Mouse (Mus musculus): ENCODE data around the gene Mical3. TPM values are rescaled to one million over a fixed set of nuclear protein-coding genes. Genes with fewer than 3 reads are reported as not detected.

Gene Mical3
- polyA plus RNA-seq, 1 experiment = 48.7 TPM

DNA sequence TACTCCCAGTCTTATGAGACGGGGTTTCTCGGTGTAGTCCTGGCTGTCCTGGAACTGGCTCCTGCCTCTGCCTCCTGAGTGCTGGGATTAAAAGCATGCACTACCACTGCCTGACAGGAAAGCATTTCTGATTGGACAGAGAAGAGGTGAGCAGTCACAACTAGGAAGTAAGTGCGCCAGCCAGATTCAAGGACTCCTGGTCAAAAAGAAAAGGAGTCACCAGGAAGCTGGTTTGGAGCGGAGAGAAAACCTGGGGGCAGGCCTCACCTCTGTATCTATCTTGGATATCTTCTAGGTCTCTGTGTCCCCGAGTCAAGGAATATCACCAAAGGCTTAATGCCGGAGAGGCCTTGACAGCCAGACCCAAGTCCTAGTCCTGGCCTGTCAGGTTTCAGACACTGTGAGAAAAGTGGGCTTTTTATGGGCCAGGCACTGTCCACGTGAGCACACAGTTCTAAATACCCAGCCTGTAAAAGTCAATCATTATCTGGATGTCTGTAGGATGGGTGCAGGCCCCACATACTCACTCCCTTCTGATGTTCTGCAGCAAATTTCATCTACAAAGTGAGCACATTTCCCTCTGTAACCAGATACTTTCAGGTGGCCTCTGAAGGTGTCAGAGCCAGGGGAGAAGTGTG lies 190.2 kb downstream of the Mical3 start:
- TF ChIP-seq GATA1 (IDR thresholded peaks at IDR 0.05; ENCODE audit: low read length) = no peak

- no peak for TF ChIP-seq GATA1 (IDR thresholded peaks at IDR 0.05; ENCODE audit: low read length)
These were observed 191.0 kb downstream of the Mical3 start for GRCm38 (mm10) chr6:120939783-120940182.

DNA sequence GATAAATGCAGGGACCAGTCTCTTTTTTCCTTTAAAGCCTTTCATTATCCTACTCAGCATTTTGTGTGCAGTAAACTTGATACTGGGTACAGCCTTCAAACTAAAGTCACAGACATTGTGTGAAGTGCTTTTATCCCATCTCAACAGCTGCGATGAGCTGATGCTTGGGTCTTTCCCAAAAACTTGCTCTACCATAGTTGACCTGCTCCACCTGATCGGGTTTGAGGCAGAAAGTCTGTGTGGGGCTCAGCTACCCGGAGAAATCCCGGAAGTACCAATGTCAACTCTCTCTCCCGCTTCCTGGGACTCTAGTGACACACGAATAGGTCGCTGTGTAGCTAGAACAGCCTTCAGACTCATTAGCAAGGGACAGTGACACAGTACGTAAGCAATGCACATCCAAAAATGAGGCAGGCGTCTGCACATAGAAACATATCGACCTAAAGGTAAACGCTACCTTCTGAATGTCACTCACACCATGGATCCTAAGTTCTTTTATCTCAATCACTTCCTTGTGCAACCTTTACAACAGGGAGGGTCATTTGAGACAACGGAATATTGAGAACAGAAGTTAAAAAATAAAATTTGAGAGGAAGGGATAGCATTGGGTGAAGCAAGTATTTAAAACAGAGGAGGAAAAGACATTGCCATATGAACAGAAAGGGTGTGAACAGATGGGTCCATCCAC lies 191.9 kb downstream of the Mical3 start:
- no peak for TF ChIP-seq GATA1 (IDR thresholded peaks at IDR 0.05; ENCODE audit: low read length)

- no peak for TF ChIP-seq GATA1 (IDR thresholded peaks at IDR 0.05; ENCODE audit: low read length)
These were observed 192.7 kb downstream of the Mical3 start for GRCm38 (mm10) chr6:120937999-120938608.

DNA sequence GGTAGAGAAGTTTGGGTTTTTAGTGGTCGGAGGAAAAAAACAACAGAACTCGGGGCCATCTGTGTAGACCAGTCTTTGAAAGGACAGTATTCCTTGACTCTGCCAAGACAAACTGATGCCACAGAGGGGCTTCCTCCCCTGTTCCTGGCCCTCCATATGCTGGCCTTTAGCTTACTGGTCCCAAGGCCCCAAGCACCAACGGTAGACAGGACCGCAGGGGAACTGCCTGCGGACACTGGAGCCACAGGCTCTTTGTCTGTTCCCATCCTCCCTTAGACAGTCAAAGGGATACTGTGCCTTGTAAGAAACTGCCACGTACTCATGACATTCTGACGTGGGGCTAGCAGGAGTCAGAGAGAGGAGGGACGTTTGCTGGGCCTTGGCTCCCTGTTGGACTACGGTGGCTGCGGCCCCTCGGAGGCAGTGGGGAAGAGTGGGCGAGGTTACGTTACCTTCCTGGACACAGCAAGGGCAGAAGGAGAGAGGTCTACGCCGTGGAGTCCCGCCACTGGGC lies 193.6 kb downstream of the Mical3 start:
- no peak for TF ChIP-seq GATA1 (IDR thresholded peaks at IDR 0.05; ENCODE audit: low read length)

- TF ChIP-seq GATA1 (IDR thresholded peaks at IDR 0.05; ENCODE audit: low read length) = no peak
These were observed 196.6 kb downstream of the Mical3 start for GRCm38 (mm10) chr6:120934176-120934575.

- no peak for TF ChIP-seq GATA1 (IDR thresholded peaks at IDR 0.05; ENCODE audit: low read length)
These were observed 197.1 kb downstream of the Mical3 start for GRCm38 (mm10) chr6:120933670-120934069.

DNA sequence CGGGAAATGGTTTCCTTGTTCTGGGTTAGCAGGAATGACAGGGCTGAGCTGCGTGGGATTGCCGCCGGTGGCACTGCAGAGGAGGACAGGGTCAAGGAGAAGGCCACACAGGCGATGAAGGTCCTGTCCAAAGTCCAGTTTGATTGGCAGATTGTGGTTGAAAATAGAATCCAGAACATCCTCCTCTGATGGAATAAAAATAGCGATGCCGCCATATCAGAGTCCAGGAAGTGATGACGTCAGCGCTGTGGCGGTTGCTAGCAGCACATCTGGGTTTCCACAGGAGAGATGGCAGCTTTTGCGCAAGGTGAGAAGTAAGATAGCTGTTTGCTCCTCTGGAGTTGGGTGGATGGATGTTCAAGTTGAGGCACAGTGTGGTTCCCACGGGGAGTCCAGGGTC lies 198.2 kb downstream of the Mical3 start:
- TF ChIP-seq GATA1 (IDR thresholded peaks at IDR 0.05; ENCODE audit: low read length) = no peak

GRCm38 (mm10) chr6:120930450-120931306 lies 200.1 kb downstream of the Mical3 start:
- no peak for TF ChIP-seq GATA1 (IDR thresholded peaks at IDR 0.05; ENCODE audit: low read length)

DNA sequence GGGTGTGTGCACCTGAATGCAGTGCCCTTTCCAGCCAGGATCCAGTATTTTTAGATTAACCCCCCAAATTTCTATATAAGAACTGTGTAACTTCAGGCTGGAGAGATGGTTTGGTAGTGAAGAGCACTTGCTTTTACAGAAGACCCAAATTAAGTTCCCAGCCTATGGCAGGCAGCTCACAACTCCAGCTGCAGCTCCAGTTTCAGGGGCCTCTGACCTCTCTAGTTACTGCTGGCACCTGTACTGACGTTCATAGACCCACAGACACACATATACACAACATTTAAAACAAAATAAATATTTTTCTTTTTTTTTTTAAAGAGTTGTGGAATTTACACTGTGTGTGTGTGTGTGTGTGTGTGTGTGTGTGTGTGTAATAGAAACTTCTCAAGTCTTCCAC lies 201.4 kb downstream of the Mical3 start:
- no peak for TF ChIP-seq GATA1 (IDR thresholded peaks at IDR 0.05; ENCODE audit: low read length)

DNA sequence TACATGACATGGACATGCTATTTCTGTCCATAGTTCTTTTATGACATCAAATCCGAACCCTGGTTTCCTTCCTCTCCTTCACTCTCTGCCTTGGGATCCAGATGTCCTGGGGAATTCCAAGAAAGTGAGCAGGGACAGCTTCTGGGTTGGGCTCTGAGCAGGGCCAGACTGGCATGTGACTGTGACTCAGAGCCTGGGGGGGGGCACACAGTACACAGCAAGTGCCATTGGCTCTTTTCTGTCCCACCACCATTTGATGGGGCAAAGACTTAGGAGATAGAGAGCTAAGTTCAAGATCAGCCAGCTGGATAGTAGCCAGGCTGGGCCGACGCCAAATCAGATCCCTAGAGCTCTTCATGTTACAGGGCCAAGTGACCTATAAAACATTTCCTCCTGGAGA lies 203.0 kb downstream of the Mical3 start:
- TF ChIP-seq GATA1 (IDR thresholded peaks at IDR 0.05; ENCODE audit: low read length) = no peak

GRCm38 (mm10) chr6:120926880-120927279 lies 203.9 kb downstream of the Mical3 start:
- TF ChIP-seq GATA1 (IDR thresholded peaks at IDR 0.05; ENCODE audit: low read length) = no peak

- TF ChIP-seq GATA1 (IDR thresholded peaks at IDR 0.05; ENCODE audit: low read length) = no peak
These were observed 212.8 kb downstream of the Mical3 start for GRCm38 (mm10) chr6:120917975-120918374.

DNA sequence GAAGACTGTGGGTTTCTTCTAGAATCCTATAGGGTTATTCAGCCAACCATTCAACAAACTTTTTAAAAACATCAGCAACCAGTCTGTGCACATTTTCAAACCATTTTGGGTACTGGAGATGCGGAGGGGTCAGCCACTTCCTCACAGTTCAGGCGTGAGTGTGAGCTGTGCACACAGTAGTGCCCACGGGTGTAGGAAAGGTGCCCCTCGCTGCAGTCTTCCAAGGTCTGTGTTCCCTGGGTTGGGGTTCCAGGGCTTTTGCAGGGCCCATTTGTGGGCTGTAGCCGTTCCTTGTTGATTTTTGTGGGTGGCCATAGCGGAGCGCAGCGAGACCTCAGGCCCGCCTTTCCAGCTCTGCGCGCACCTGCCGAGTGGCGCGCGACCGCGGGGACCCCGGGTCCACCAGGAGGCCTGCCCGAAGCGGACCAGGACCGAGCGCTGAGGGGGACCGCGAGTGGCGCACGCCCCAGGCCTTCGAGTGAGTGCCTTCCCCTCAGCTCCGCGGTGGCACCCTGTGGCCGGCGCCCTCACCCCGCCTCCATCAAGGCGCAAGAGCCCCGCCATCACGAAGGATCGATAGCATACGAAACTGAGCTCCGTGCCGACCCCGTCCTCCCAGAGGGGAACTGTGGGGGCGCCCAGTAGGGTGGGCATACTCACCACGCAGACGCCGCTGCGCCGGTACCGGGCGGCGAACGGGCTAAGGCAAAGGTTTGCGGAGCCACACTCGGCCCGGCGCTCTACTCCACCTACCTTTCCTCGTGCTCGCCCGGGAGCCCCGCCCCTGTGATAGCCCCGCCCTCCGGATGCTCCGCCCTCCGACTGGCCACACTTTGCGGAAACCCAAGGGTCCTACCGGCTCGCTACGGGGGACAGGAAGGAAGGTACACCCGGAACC lies 214.5 kb downstream of the Mical3 start, which contains the start of gene Bid:
Bid (minus strand) TSS at position 780 of the 898 bp plus-strand sequence.
- TF ChIP-seq GATA1 (IDR thresholded peaks at IDR 0.05; ENCODE audit: low read length) = no peak

DNA sequence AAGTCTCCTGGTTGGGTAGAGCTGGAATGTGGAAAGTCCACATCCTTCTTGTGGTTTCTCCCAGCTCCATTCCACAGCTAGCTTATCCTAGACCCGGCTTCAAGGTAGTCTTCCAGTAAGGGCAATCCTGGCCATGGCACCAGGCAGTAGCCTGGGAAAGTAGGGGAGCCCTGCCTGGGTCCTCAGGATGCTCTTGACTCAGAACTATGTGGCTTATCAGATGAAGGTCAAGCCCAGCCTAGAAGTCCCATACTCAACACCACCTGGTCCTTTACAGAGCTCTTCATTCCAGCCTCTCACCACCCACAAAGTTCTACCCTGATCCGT lies 215.2 kb downstream of the Mical3 start:
- no peak for TF ChIP-seq GATA1 (IDR thresholded peaks at IDR 0.05; ENCODE audit: low read length)

All from G1E-ER4 (cell line).